Mouse (Mus musculus) cerebellum, adult 11-12 months (tissue): ENCODE measurements around the gene Nphp3.
A peak's percentile ranks its signal among the peaks of the same experiment; 100 is the strongest.

Source experiments
- DNase-seq: peaks from one replicate; pipeline ENCODE4 v3.0.0; 2022

The Nphp3 gene

GRCm38 (mm10) chr9:104001921-104002859 is at the start of gene Nphp3:
Gene Nphp3 (plus strand): TSS chr9:104002544.
- DNase-seq: peak; percentile 100

- no peak for DNase-seq
Observed at GRCm38 (mm10) chr9:103958722-103959121, 43.6 kb upstream of the Nphp3 start.

GRCm38 (mm10) chr9:103959989-103960388 is 42.4 kb upstream of the Nphp3 start:
- DNase-seq: no peak

GRCm38 (mm10) chr9:103996496-103996895 is 5.8 kb upstream of the Nphp3 start:
- no peak for DNase-seq

GRCm38 (mm10) chr9:104000601-104001000 is 1.7 kb upstream of the Nphp3 start:
- DNase-seq: no peak

- no peak for DNase-seq
Observed at GRCm38 (mm10) chr9:104002913-104003330, 578 bp downstream of the Nphp3 start.

- DNase-seq: no peak
Observed at GRCm38 (mm10) chr9:104014526-104014925, 12.2 kb downstream of the Nphp3 start.

GRCm38 (mm10) chr9:104021026-104021425 is 18.7 kb downstream of the Nphp3 start:
- DNase-seq: no peak

GRCm38 (mm10) chr9:104027186-104027585 is 24.8 kb downstream of the Nphp3 start:
- no peak for DNase-seq

GRCm38 (mm10) chr9:104029861-104030260 is 27.5 kb downstream of the Nphp3 start:
- no peak for DNase-seq

- no peak for DNase-seq
Observed at GRCm38 (mm10) chr9:104034231-104034630, 31.9 kb downstream of the Nphp3 start.

- DNase-seq: no peak
Observed at GRCm38 (mm10) chr9:104034718-104035117, 32.4 kb downstream of the Nphp3 start.

GRCm38 (mm10) chr9:104035261-104036015 is 33.1 kb downstream of the Nphp3 start:
- DNase-seq: peak; percentile 43

GRCm38 (mm10) chr9:104038266-104038665 is 35.9 kb downstream of the Nphp3 start:
- no peak for DNase-seq

GRCm38 (mm10) chr9:104039031-104039695 is 36.8 kb downstream of the Nphp3 start:
- DNase-seq: no peak

- DNase-seq: no peak
Observed at GRCm38 (mm10) chr9:104039742-104040141, 37.4 kb downstream of the Nphp3 start.

- no peak for DNase-seq
Observed at GRCm38 (mm10) chr9:104040362-104040761, 38.0 kb downstream of the Nphp3 start, which contains the start of gene Gm28305. Gene Gm28305 (plus strand): TSS chr9:104040662.

- no peak for DNase-seq
Observed at GRCm38 (mm10) chr9:104043676-104044075, 41.3 kb downstream of the Nphp3 start.

GRCm38 (mm10) chr9:104051028-104051427 is 48.7 kb downstream of the Nphp3 start:
- no peak for DNase-seq

- peak; percentile 74 for DNase-seq
Observed at GRCm38 (mm10) chr9:104062430-104063243, 60.3 kb downstream of the Nphp3 start, which contains the start of gene Uba5. Gene Uba5 (minus strand): TSS chr9:104063134.

GRCm38 (mm10) chr9:104063244-104063961 is 61.1 kb downstream of the Nphp3 start, which contains the start of gene Acad11:
Gene Acad11 (plus strand): TSS chr9:104063377.
- peak; percentile 87 for DNase-seq
